Mouse (Mus musculus) induced T-regulatory cell, adult 2 months (primary cell): ENCODE measurements around the gene Gm6164.
"Not testable (repeated sequence)": the region's sequence is repeated elsewhere in the genome, so short reads cannot be mapped to it uniquely, and the experiment has no call there.

Source experiments
- DNase-seq: peaks from one replicate; pipeline ENCODE4 v3.0.0-alpha.2; 2012; ENCODE audit warnings: low read depth

The Gm6164 gene

DNA sequence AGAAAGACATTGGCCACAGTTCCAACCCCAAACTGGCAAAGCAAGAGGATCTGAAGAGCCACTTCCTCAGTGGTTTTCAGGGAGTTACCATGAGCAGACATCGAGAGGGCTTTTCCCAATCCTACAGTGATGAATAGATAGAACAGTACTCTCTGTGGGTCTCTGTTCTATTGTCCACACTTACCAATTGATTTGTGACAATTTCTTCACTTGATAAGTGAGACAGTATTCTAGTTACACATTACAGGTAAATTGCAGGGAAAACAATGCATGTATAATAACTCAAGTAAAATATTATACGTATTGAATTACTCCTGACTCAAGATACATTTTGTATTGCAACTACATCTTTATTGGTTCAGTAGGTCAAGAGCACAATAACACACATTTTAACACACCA is at the start of gene Gm6164:
Gene Gm6164, minus strand, starts transcription at position 101 of the 400 bp plus-strand sequence.
- DNase-seq = not testable (repeated sequence)

DNA sequence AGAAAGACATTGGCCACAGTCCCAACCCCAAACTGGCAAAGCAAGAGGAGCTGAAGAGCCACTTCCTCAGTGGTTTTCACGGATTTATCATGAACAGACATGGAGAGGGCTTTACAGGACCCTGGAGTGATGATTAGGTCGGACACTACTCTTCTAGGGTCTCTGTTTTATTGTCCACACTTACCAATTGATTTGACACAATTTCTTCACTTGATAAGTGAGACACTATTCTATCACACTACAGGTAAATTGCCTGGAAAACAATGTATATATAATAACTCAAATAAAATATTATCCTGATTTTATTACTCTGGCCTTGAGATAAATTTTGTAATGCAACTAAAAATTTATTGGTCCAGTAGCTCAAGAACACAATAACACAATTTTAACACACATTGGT is 28.3 kb upstream of the Gm6164 start, which contains the start of gene Gm4498:
Gene Gm4498, minus strand, starts transcription at position 101 of the 400 bp plus-strand sequence.
- DNase-seq = not testable (repeated sequence)

DNA sequence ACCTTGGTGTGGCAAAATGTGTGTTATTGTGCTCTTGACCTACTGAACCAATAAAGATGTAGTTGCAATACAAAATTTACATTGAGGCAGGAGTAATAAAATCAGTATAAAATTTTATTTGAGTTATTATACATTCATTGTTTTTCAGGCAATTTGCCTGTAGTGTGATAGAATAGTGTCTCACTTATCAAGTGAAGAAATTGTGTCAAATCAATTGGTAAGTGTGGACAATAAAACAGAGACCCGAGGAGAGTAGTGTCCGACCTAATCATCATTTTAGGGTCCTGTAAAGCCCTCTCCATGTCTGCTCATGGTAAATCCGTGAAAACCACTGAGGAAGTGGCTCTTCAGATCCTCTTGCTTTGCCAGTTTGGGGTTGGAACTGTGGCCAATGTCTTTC is 12.0 kb downstream of the Gm6164 start, which contains the start of gene Vmn1r95:
Gene Vmn1r95, plus strand, starts transcription at position 301 of the 400 bp plus-strand sequence.
- not testable (repeated sequence) for DNase-seq

DNA sequence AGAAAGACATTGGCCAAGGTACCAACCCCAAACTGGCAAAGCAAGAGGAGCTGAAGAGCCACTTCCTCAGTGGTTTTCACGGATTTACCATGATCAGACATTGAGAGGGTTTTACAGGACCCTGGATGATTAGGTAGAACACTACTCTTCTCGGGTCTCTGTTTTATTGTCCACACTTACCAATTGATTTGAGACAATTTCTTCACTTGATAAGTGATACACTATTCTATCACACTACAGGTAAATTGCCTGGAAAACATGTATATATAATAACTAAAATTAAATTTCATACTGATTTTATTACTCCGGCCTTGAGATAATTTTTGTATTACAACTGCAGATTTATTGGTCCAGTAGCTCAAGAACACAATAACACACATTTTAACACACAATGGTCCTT is 37.1 kb downstream of the Gm6164 start, which contains the start of gene Vmn1r94:
Gene Vmn1r94, minus strand, starts transcription at position 101 of the 400 bp plus-strand sequence.
- not testable (repeated sequence) for DNase-seq
